Mouse (Mus musculus) kidney, adult 11 months (tissue): ENCODE results near the gene Alyref.
"Not testable (repeated sequence)": the region's sequence is repeated elsewhere in the genome, so short reads cannot be mapped to it uniquely, and the experiment has no call there.

Experiments used
- DNase-seq: peaks from one replicate; pipeline ENCODE4 v3.0.0; 2022

Gene Alyref

DNA sequence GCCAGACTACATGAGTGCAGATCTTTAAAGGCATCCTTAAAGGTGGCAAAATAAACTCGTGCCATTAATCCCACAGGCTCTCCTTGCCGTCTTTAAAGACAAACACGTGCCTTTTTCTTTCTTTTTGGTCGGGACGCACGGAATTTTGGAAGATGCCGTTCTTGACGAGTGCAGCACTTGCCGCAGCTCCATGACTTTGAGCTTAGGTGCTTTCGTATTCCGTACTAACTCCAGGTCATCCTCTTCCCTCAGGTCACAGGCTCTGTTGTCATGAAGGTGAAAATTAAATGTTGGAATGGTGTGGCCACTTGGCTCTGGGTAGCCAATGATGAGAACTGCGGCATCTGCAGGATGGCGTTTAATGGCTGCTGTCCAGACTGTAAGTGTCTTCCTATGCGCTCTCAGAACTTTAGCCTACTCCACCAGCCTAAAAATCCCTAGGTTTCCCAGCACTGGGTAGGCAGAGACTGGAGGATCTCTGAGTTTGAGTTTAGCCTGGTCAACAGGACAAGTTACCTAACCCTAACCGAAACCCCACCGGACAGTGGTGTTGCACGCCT is 905 bp upstream of the Alyref start:
- no peak for DNase-seq

DNA sequence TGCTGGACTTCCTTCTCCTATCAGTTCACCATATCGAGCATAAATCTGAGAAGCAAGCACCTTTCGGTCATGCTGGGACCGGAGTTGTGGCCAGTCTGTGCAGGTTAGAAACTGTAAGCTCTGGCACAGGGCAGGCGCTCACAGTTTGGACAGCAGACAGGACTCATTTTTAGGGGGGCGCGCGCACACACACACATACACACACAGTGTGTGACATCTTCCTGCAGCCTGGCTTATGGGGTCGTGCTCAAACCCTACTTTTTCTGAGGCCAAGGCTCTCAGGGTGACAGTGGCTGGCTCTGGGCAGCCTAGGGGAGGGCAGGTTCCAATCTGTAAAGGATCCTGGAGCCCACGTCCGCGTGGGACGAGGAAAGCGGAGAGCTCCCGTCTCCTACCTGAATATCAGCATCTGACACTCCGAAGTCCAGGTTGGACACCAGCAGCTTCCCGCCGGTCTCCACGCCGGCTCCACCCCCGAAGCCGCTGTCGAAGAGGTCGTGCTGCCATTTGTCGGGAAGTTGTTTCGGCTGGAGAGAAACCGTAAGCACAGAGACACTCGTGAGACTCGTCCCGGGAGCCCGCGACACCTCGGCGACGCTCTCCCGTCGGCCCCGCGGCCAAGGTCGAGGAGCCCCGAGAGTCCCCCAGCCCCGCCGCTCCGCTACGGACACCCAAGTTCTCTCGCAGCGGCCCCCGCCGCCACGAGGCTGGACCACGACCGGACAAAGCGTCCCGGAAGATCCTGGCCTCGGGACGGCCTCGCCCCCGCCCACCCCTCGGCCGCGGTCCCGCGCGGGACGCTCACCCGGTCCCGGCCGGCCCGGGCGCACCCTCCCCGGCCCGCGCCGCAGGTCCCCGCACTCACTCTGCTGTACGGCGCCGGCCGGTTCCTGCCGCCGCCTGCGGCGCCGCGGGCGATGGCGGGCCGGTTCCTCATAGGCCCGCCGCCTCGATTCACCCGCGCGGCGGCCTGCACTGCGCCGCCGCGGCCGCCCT is 627 bp downstream of the Alyref start:
- peak; percentile 31 for DNase-seq

DNA sequence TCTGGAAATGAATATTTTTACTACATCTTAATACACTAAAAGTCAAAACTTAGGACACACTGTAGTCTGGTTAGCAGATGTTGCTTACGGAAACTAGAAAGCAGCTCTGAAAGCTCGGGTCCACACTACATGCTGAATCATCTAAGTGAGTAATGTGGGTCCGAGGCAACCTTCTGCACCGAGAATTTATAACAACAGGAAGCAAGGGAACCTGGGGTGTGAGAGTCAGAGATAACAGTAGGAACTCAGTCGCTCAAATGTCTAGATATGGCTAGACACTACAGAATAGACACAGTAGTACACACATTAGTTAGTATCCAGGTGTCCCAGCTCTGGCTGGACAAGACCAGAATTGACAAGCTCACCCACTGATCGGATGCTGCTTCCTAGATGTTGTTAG is 9.6 kb downstream of the Alyref start:
- DNase-seq: no peak

DNA sequence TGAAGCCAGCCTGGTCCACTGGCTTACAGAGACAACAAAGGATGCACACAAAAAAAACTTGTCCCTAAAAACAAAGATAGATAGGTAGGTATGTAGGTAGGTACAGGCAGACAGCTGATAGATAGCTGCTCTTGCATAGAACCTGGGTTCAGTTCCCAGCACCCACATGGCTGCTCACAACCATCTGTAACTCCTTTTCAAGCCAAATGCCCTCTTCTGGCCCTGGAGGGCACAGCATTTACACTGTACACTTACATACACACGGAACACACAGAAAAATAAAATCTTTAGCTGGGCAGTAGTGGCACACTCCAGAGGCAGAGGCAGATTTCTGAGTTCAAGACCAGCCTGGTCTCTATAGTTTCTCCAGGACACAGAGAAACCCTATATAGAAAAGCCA is 14.2 kb downstream of the Alyref start:
- no peak for DNase-seq

DNA sequence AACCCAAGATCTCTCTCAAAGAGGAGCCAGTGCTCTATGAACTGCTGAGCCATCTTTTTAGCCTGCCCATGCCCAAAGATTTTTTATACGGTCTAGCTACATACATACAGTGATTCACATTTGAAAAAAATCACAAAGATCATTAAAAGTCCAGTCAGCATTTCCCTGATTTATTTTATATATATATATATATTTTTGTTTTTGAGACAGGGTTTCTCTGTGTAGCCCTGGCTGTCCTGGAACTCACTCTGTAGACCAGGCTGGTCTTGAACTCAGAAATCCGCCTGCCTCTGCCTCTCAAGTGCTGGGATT is 15.2 kb downstream of the Alyref start:
- not testable (repeated sequence) for DNase-seq

DNA sequence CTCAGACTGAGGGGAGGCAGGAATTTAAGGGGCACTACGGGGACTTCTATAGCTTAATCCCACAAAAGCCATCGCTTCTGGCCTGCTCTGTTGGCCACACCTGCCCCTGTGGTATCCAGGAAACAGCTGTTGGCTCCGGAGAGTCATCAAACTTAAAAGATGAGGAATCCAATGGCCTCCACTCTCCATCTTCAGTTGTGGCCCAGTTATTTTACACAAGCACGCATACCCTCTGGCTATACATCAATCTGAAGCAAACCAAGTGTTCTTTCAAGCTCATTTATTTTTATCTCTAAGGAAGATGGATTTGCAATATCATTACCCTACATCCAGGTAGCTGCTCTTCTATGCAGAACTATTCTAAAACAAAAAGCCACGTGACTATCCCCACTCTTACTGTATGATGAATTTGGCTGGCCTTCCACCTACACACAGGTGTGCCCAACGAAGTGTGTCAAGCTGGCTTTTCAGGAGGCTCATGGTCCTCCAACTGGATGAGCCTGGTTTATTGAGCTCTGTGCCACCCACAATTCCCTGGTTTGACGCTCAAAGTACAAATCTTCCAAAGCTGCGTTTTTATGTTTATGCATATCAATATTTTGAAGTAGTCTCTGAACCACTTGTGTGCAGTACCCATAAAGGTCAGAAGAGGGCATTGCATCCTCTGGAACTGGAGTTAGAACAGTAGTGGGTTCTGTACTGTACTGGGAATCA is 15.7 kb downstream of the Alyref start:
- DNase-seq: no peak

DNA sequence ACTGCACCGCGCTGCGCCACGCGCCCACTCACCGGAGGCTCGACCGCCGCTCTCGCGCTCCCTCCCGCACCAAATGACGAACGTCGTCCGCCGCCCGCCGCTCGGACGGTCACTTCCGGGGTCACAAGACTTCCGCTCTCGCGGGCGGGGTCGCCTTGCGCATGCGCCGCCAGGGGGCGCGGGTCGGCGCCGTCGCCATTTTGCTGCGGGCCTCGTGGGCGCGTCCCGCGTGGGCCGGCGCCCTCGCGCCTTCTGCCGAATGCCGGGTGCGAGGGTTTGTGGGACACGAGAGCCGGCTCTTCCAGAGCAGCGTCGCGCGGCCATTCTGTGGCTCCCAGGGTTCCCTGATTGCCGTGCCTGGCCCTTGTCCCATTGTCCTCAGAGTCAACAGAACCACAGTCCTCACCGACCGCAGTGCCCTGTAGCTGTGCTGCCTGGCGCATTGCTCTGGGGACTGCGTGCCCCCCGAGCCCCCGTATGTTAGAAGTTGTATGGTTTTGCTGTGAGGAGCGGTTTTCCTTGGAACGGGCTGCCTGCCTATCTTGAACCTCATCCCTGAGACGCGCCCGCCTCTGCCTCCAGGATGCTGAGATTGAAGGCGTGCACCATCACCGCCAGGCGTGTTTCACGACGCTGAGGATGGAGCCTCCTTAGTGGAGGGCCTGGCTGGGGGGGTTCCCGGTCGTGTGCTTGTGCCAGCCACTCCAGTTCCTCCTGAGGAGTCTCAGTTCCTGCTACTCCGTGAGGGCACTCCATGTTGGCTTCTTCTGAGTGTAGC is 16.5 kb downstream of the Alyref start, which contains the start of gene Arhgdia:
Gene Arhgdia, minus strand, starts transcription at position 135 of the 778 bp plus-strand sequence.
- DNase-seq: peak; percentile 80

DNA sequence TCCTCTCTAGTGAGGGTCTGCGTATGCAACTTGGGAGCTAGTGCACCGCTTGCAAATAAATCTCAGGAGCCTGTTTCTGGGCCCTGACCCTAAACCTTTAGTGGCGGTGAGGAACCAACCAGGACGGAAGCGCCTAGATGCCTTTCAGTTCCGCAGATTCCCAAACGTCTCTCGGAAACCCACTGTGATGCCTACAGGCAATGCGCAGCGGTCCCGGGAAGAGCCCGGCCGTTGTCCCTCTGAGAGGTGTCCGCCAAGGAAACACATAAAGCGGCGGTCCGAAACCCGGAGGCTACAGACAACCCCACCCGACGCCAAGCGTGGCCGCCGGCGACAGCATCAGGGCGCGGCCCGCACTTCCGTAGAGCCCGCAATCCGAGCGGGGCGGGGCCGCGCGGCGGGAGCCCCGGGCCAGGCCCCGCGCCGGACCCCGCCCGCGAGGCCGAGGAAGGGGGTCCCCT is 17.3 kb downstream of the Alyref start:
- peak; percentile 29 for DNase-seq

DNA sequence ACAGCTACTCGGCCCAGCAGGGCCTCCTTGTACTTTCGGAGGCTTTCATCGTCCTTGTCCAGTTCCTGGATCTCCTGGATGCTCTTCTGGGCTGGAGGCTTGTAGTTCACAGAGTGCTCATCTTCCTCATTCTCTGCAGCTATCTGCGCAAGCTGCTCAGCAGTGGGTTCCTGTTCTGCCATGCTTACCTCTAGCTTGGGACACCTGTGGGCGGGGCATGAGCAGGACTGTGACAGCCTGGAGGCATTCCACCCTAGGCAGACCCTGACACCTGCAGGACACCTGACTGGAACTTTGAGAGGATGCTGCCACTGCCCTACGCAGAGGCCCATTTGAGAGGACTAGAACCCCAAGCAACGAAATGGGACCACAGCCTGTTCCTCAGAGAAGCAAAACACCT is 18.0 kb downstream of the Alyref start:
- peak; percentile 61 for DNase-seq

DNA sequence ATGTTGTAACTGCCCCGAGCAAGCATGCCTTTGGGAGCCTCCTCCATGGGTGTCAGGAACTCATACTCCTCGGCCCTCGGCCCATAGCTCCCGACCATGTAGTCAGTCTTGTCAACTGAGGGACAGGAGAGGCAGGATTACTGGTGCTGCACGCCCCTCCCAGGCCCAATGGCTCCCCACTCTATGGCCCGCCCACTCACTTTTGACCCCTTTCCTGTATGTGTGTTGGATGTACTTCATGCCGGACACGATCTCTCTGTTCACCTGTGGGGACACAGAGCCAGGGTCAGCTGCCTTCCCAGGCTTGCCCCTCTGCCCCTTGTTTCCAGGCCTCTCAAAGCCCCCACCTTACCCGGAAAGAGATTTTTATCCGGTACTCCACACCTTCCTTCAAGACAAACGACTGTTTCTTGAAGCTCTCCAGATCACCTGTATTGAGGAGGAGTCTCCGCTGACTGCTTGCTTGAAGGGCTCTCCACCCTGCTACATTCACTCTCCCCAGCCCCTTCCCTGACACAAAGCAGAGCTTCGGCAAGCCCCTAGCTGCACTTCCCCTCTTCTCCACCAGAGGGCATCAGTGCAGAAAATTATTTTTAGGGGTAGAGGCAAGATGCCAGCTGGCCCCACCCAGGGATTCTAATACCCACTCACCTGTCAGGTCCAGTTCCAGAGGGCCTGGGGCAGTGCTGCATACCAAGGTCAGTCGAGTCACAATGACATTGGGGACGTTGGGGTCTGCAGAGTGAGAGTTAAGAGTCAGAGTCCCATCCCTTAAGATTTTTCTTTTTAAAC is 18.7 kb downstream of the Alyref start:
- peak; percentile 63 for DNase-seq

DNA sequence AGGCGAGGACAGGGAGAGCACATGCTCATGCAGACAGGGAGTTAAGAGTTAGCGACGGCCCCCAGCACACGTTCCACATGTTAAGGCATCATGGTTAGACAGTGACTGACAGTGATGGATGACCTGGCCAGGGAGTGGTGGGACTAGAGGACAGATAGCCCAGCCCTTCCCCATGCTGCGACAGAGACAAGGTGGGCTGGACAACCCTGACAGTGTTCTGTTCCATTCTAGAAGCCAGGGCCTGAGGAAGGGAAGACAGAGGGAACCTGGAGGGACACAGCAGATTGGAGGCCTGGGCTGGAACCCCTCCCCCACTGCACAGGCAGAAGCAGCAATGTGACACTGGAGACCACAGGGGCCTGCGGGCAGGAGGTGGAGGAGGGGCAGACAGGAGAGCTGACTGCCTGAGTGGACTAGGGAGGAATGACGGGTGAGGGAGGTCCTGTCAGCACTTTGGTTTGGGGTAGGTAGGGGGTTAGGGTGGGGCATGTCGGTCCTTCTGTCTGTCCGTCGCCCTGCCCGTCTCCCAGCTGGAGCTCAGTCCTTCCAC is 19.4 kb downstream of the Alyref start:
- DNase-seq: peak; percentile 39

DNA sequence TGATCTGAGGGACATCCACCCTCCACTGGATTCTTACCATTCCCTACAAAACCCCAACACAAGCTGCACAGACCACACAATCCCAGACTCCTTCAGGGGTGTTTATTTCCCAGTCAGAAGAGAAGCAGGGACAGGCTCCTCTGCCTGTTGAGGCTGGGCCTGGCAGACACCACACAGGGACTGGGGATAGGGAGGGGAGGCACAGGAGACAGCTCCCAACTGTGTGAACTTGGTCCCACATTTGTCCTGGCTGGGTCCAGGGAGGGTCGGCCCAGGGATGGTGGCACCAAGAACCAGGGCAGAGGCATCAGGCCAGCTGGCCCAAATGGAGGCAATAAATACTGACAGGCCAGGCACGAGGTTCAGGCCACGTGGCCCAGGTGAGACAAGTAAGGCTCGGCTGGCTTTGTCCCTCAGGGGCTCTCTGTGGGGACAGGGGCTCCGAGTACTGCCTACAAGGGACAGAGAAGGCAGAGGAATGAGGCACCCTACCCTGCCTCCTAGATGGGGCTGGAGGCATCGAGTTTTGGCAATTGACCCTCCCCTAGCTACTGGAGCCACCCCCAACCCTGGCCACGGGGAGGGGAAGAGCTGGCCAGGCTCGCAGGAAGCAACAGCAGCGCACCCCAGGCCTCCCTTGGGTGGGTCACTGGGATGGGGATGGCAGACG is 20.0 kb downstream of the Alyref start:
- peak; percentile 71 for DNase-seq

DNA sequence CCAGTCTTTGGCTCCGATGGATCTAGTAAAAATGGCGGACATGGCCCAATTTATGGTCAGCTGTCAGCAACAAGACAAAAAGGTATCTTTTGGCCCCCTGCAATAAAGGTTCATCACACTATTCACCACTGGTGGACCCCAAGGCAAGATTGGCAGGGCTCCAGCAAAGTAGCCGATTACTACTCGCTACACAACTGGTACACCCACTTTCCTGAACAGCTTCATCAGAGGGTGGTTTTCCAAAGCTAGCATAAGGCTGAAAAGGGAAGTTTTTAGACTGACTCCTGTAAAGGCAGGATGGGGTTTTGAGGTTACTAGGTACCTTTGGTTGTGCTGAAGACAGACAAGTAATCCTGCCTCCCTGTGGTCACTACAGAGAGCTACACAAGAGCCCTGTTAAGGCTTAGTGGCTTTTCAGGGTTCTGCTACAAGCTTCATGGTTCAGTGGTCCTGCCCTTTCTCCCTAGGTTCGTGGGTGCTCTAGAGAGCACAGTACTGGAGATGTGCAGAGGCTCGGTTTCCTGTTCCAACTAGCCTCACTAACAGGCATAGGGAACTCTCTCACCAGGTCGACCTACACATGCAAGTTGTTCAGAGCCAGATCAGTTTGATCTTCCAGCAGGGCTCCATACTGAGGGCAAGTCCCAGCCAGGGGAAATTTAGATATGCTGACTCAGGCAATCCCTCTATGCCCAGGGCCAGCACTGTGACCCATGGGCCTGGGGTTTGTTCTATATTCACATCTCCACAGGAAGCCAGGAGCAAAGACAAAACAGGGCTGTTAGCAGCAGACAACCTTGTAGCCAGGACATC is 20.7 kb downstream of the Alyref start:
- peak; percentile 77 for DNase-seq

DNA sequence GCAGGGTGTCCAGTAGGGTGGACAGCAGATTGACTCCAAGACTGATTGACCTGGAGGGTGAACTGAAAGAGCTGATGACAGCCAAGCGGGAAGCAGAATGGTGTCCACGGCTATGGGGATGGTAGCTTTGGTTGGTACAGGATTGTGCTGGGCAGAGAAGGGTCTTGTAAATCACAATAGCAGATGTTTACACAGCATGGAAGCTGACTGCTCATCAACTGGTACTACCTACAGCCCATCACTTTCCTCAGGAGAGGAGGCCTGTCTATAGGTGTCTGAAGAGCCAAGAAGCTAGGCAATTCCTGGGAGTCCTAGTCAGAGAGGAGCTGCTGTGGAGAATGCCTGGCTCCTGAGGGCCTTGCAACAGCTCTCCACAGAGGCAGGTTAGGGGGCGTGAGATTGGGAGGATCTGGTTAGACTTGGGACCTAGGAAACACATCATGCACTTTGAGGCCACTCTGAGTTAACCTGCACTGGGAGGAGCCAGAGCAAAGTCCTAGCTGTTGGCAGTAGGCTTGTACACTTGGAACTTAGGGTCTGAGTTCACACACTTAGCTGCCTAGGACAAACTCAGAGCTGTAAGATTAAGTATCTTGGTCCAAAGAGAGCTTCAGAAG is 21.7 kb downstream of the Alyref start:
- DNase-seq: peak; percentile 92

DNA sequence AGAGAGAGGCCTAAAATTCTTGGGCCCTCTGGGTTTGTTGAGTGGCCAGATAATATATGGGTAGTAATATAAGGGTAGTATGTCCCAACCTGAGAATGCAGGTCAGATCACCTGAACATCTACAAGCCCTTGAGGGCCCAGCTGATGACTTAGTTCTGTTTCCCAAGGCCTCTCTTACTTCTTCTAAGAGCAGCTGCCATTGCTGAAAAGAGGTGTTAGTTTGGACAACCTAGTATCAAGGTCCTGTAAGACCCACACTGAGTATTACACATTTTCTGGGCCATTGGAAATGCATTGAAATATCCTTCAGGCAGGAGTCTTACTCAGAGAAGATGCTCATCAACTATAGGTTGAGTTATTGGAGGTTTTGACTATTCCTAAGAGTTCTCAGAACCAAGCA is 22.2 kb downstream of the Alyref start:
- DNase-seq: no peak

DNA sequence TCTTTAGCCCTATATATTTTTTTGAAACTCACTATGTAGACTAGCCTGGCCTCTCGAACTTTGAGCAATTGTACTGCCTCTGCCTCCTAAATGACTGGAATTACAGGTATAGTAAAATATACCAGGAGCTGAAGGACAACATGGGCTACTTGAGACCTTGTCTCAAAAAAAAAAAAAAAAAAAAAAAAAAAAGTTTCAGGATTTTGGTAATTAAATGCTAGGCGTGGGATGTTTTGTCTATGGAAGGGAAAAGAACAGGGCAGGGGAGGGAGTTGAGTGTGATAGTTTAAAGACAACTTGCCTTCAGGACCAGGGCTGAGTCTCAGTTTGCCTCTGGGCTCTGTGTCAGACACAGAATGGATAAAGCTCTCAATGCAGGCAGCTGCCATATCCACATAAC is 23.1 kb downstream of the Alyref start:
- no peak for DNase-seq

DNA sequence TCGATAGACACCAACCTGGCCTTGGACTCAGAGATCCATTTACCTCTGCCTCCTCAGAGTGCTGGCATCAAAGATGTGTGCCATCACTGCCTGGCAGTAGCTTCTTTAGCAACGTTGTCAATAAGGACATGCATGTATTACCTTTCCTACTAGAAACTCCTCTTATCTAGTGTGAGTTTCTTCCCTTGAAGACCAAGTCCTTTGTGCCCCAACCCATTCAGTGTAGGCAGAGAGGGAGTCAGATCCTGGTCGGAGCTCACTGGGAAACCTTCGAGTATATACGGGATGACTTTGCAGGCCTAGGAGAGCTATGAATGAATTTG is 23.9 kb downstream of the Alyref start:
- DNase-seq: no peak

DNA sequence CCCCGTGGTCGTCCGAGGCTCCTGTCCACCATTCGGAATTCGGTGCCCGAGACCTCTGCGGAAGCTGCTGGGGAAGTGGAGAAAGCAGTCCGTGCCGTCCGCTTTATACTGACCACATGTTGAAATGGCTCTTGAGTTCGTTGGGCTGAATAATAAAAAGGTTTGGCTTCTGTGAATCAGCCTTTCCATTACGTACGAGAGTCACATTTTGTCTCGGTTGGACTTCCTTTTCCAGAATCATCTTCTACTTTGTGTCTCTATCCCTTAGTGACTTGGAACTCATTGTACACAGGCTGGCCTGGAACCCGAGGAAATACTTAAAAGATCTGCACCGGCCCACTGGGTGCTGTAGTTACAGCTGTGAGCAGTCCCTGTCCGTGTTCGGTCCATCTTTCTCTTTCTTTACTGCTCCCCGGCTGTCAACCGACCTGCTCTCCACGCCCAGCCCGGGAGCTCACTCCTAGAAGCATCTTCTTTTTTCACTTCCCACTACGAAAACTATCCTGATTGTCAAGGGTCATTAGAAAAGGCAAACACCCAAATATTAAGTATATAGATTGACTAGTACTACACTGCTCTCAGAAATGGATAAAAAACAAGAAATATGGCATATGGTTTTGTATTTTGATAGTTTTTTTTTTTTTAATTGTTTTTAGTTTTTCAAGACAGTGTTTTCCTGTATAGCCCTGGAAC is 24.4 kb downstream of the Alyref start:
- peak; percentile 32 for DNase-seq
